Mouse (Mus musculus) kidney, postnatal 36 days (tissue): ENCODE results near the gene Spc24.

Experiments
- DNase-seq, 2 experiments: peaks; one replicate each; pipeline ENCODE4 v3.0.0; 2021 to 2022; ENCODE audit warnings: mixed read lengths in 2 of 2

Spc24 gene

GRCm38 (mm10) chr9:21748491-21748890 is 11.6 kb downstream of the Spc24 start:
- peak; percentile 27 to 30 for DNase-seq

DNA sequence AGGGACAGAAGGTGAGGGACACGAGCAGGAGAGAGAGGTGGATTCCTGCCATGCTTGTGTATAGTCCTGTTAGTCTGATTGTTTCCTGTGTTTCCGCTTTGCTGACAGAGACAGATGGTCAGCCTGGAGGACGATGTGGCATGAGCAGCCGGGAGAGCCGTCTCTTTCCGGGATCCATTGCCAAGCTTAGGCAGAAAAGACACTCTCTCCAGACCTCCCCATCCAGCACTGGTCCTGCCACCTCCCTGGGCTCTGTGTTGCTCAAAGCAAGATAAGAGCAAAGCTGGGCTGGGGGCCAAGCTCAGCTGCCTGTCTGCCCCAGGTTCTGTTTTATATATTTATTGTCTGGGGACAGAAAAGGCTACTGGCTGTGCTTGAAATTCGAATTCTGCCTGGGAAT is 12.1 kb downstream of the Spc24 start:
- DNase-seq: peak; percentile 77 to 79

GRCm38 (mm10) chr9:21747238-21747774 is 12.8 kb downstream of the Spc24 start:
- no peak for DNase-seq

DNA sequence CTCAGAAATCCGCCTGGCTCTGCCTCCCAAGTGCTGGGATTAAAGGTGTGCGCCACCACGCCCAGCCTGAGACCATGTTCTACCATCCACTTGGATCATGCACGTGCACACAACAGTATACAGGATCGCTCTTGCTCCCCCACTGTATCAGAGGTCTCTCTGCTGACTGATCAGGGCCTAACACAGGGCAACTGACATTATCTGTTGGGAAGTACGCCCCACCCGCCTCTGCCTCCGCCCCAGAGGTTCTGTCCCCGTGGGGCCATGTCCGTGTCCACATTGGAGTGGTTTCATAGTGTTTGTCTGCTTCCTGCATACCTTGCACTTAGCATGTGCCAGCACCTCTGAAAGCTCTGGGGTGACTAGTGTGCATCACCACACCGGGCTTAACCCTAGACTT is 18.6 kb downstream of the Spc24 start:
- no peak for DNase-seq

DNA sequence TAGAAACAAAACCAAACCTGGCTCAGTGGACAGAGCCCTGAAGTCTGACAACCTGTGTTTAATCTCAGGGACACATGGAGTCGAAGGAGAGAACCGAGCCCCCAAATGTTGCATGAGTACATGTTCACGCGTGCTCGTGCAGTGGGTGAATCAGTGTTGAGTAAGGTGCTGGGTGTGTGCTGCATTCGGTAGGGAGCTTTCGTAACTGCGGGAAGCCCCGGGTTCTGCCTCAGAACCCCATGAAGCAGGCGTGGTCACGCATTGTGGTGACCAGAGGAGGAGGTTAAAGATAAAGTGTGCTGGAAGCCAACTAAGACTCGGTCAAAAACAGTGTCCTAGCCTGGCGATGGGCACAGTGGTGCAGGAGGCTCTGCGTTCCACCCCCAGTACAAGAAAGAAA is 19.7 kb downstream of the Spc24 start:
- no peak for DNase-seq

- no peak for DNase-seq
Measured at GRCm38 (mm10) chr9:21738776-21739175, 21.3 kb downstream of the Spc24 start.

DNA sequence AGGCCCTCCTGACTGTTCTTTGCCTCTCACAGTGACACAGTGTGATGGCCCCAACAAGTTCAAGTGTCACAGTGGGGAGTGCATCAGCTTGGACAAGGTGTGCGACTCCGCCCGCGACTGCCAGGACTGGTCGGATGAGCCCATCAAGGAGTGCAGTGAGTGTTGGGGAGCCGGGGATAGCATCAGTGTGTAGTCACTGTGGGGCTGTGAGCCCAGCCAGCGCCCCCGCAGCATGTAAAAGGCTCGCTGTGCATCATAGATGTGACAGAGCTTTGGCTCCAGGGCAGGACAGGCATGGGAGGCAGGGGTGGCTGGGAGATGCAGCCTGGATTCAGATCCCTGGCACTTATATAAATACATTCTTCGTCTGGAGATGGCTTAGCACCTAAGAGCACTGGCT is 22.9 kb downstream of the Spc24 start:
- DNase-seq: no peak

DNA sequence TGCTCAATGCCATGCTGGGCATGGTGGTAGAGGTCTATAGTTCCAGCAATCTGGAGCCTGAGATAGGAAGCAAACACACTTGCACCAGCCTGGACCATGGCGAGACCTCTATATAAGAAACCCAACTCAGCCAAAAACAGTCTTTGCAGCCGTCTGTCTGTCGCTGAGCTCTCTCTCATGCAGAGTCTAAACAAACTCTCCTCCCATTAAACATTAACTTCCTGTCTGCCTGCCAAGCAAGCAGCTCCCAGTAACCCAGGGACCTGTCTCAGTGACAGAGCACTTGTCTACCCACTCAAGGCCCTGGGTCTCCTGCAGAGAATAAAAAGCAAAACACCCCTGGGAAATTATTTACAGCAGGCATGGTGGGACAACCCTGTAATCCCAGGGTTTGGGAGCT is 23.5 kb downstream of the Spc24 start:
- peak; percentile 65 to 86 for DNase-seq

GRCm38 (mm10) chr9:21735126-21735525 is 25.0 kb downstream of the Spc24 start:
- DNase-seq: peak in 1 of 2 experiments; percentile 37

- DNase-seq: no peak
Measured at GRCm38 (mm10) chr9:21733989-21734388, 26.1 kb downstream of the Spc24 start.

DNA sequence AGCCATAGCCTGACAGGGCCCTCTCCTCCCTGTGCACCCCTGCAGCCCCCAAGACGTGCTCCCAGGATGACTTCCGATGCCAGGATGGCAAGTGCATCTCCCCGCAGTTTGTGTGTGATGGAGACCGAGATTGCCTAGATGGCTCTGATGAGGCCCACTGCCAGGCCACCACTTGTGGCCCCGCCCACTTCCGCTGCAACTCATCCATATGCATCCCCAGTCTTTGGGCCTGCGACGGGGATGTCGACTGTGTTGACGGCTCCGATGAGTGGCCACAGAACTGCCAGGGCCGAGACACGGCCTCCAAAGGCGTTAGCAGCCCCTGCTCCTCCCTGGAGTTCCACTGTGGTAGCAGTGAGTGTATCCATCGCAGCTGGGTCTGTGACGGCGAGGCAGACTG is 26.7 kb downstream of the Spc24 start:
- DNase-seq: no peak

DNA sequence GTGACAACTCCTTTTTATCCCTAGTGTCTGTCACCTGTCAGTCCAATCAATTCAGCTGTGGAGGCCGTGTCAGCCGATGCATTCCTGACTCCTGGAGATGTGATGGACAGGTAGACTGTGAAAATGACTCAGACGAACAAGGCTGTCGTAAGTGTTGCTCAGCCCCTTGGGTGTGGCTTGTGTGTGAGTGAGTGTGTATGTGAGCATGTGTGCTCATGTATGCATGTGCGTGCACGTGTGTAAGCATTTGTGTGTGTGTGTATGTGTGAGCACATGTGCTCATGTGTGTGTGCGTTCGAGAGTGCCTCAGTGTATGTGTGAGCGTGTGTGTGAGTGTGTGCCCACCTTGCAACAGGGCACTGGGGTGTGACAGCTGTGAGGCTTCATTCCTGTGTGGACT is 27.8 kb downstream of the Spc24 start:
- DNase-seq: no peak

- no peak for DNase-seq
Measured at GRCm38 (mm10) chr9:21729264-21729663, 30.8 kb downstream of the Spc24 start.

GRCm38 (mm10) chr9:21728261-21728832 is 31.8 kb downstream of the Spc24 start:
- no peak for DNase-seq

DNA sequence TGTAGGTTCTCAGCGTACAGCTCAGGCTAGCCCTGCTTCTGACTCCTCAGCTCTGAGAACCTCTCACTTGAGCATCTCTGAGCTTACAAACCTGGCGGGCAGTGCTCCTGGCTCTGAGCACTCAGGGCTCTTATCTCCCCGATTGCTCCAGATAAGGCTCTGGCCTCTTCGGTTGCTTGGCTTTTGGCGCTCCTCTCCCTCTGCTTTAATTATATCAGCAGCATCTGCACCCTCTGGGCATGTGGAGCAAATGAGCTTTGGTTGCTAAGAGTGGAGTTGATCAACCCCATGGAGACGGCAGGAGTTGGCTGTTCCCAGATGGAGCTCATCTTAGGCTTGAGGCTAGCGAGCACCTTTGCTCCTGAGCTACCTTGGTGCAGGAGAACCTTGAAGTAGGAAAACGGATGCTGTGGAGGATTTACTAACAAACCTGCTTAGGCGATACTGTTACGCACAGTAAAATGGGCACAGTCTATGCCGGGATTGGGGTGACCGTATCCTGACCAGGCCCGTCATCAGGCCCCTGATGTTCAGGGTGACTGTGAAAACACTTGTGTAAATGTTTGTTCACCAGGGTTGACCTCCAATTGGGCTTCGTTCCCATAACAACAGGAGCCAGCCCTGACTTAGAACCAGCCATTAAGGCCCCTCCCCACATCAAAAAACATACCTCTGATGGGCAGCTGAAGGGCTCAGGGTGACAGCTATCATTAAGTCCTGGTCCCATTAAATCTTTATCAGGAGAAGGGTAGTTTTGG is 33.7 kb downstream of the Spc24 start:
- DNase-seq: no peak

DNA sequence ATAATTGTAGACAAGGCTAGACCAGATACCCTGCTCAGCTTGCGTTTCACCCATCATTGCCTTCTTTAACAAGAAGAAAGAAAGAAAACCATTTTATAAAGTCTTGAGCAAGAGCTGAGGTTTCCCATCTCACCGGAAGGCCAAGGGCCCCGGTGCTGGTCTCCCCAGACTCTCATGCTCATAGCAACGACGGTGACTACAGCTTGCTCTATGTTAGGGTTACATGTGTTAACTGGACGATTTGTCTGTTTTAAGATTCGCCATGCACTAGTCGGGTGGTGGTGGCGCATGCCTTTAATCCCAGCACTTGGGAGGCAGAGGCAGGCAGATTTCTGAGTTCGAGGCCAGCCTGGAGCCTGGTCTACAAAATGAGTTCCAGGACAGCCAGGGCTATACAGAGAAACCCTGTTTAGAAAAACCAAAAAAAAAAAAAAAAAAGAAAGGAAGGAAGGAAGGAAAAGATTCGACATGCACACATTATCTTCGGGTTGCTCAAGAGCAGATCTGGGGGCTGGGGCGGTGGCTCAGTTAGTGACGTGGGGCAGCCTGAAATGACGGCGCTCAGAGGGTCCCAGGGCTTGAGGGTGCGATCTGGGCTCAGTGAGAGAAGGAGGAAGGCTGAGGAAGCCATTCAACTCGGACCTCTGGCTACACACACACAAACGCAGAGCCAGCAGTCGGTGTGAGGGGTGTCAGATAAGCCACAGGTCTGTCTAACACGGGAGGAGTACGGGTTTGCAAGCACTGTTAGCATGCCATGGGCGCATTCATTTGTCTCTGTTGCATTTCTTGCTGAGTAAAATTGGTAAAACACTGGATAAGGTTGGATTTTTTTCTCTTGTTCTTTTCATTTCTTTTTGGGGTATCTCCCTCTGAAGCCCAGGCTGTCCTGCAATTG is 34.6 kb downstream of the Spc24 start:
- DNase-seq: no peak

DNA sequence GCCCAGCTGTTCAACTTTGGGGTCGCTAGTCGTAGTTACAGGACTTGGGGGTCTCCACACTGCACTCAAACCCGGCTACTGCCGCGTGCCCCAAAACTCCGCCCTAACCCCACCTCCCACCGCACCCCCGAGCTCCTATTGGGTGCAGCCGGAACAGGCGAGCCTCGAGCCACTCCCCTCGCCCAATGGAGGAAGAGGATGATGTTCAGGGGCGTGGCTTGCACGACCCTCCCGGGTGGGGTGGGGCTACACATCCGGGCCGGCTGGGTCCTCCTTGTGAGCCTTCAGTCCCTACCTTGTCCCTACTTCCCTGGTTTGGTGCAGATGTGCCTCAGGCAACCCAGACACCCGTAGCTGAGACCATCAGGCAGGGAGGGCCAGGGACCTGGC is 36.0 kb downstream of the Spc24 start:
- peak; percentile 92 for DNase-seq

- DNase-seq: peak; percentile 82 to 85
Measured at GRCm38 (mm10) chr9:21723377-21724146, 36.5 kb downstream of the Spc24 start, which contains the start of gene Ldlr. TSS of gene Ldlr (plus strand) at chr9:21723483.

DNA sequence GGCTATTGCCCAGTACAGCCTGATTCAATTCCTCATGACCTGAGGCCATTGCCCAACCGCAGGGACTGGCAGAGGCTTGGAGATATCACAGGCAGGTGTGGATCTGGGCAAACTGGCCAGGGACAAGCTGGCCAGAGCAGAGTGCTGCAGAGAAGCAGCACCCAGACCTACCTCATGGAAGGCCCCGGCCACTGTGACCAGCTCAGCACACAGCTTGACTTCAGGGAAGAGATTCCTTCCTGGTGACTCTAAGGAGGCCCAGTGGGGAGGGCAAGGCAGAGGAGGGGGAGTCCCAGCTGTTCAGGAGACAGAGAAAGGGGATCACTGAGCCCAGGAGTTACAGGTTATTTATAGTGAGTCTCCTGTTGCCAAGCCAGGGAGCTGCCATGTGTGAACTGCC is 39.1 kb downstream of the Spc24 start:
- DNase-seq: no peak

DNA sequence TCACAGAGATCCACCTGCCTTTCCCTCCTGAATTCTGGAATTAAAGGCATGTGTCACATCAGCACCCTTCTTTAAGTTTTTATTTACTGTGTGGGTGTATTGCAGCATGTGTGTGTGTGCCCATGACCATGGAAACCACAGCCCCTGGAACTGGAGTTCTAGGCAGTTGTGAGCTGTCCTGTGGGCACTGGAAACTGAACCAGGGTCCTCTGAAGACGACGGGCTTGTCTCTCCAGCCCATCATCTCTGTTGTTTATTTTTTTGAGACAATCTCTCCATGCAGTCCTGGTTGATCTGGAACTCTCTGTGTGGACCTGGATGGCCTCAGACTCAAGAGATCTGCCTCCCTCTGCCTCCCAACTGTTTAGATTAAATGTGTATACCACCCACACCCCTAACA is 43.1 kb downstream of the Spc24 start:
- DNase-seq: no peak

GRCm38 (mm10) chr9:21715298-21715697 is 44.8 kb downstream of the Spc24 start:
- DNase-seq: no peak

DNA sequence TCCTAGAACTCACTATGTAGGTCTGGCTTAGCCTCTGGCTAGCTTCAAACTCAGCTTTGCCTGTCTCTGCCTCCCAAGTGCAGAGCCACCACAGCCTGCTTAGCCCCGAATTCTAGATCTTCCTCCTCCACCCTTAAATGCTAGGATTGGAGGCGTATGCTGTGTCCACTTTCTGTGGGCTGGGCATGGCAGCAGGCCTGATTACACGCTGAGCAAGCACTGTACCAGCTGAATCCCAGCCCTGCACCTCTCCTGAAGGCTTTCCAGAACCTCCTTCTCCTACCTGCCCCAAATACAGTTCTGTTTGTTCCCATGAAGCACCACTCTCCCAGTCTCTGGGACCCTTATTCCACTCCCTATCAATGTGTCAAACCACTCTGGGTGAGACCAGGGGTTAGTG is 50.8 kb downstream of the Spc24 start:
- DNase-seq: no peak
